Mouse (Mus musculus): ENCODE measurements around the gene Srd5a1. TPM values are rescaled to one million over a fixed set of nuclear protein-coding genes. Genes with fewer than 3 reads are reported as not detected.
"Not testable (repeated sequence)": the region's sequence is repeated elsewhere in the genome, so short reads cannot be mapped to it uniquely, and the experiment has no call there.

Srd5a1 gene
- total RNA-seq, 2 experiments from 2014 or later, result 0.86 to 1.9 TPM

DNA sequence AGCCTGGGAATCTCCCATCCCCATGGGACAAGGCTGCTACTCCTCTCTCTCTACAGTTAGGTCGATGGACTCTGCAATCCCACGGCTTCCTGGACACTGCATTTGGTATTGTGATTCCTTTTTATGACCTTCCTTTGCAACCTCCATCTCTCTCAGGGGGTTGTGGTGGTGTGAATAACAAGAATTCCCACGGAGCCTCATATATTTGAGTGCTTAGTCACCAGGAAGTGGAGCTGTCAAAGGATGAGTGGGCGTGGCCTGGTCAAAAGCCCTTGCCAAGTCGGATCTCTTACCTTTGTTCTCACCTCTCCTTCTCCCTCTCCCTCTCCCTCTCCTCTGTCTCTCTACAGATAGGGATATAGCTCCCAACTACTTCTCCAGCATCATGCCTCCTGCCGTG, 25.4 kb downstream of the Srd5a1 start:
- intact Hi-C loops (cut with DNase I; ENCODE audit: low total_unique reads), result no loop called here
- no peak for DNase-seq

DNA sequence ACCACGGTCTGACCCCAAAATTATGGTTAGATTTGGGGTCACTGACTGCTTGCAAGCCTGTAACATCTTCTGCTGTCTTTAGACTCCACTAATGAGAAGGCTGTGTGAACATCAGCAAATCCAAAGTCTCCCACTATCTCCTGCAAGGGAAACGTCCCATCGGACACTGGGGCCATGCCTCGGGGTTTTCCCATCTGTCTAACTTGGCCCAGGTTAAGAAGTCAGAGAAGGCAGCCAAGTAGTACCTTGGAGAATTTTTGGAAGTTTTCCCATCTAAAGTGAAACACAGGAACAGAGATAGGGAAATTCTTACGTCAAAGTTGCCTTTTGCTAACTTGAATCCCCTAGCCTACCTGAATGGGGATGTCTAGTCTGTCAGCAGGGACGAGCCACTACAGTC, 27.7 kb downstream of the Srd5a1 start:
- no peak for DNase-seq
- intact Hi-C loops (cut with DNase I; ENCODE audit: low total_unique reads), result no loop called here

DNA sequence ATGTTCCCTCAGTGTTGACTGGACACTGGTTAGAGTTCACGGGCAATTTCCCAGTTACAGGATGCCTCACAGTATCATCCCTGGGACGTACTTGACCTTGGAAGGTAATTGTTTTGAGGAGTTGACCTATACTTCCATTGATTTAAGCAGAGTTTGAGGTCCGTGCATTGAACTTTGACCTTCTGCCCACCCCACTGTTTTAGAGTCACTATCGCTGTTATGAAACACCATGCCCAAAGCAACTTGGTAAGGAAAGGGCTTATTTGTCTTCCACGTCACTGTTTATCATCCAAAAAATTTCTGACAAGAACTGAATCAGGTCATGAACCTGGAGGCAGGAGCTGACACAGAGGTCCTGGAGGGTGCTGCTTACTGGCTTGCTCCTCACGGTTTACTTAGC, 28.8 kb downstream of the Srd5a1 start:
- intact Hi-C loops (cut with DNase I; ENCODE audit: low total_unique reads), result no loop called here
- DNase-seq, result no peak

DNA sequence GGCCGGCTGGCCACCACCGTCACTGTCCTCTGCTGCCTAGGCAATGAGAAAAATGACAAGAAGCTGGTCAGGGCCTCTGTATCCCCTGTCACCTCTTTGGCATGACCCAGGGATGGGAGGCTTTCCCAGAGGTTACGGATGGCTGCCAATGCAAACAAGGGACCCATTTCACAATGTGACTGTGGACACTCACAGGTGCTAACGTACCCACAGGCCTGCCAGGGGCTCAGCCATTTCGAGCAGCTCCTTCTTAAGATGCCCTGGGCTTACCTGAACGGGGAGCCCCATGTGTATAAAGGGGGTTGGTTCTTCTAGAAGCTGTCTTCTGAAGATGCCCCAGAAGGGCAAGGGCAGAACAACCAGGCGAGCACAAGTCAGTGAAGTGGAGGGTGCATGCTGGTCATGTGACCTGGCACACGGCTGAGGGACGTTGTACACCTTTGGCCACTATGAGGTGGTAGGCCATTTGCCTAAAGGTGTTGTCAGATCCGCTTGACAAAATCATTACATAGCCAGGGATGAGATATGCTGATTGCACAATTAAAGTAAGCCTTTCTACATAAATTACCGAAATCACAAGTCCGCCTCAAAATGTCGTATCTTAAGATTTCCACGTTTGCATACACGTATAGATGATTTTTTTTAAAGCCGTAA, 33.9 kb downstream of the Srd5a1 start:
- DNase-seq, result no peak
- intact Hi-C loops (cut with DNase I; ENCODE audit: low total_unique reads), result no loop called here

DNA sequence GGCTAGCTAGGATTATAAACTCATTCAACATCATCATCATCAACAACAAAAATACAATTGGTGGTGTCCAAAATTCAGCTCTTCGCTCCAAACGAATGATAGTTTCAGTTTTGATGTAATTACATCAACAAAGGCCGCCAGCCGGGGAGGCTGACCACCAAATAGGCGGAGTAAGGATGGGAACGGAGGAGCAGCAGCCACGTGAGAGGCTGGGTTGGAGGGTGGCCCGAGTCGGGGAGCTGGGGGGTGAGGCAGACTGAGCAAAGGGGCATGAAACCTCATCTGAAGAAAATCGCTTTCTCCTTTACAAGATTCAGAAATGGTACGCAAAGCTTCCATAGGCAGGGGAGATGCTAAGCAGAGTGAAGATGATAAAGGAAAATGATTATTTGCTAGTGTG, 34.6 kb downstream of the Srd5a1 start:
- intact Hi-C loops (cut with DNase I; ENCODE audit: low total_unique reads), result no loop called here
- DNase-seq, result peak; percentile 23

DNA sequence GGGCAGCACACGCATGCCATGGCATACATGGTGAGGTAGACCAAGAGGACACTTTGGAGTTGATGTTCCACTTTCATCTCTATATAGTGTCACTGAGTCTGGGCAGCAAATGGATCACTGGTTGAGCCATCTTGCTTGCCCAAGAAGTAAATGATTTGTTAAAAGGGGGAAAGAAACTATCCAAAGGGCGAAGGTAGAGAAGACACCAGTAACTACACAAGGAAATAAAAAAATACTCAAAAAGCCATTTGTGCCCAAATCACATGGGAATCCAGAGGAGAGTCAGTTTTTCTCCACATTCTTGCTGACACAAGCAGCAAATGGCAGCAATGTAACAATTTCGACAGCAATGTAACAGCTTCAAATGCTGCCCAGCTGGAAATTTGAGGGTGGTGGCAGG, 38.6 kb downstream of the Srd5a1 start:
- intact Hi-C loops (cut with DNase I; ENCODE audit: low total_unique reads), result no loop called here
- DNase-seq, result no peak

DNA sequence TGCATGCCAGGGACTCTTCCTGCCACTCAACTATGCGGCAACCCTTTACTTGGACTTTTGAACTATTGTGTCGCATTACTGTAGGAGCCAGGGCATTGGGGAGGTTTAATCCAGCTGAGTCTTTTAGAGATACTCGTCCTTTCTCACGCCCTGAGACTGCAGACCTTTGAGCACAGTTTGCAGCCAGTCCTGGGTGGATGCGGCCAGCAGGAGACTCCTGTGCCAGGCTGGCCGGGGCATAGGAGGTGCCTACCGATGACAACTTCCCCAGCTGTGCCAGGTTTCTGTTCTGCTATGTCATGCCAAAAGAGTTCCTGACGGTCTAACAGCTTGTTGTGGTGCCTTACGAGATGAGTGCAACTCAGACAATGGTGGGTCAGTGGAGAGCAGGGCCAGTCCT, 42.0 kb downstream of the Srd5a1 start:
- DNase-seq, result no peak
- intact Hi-C loops (cut with DNase I; ENCODE audit: low total_unique reads), result no loop called here

DNA sequence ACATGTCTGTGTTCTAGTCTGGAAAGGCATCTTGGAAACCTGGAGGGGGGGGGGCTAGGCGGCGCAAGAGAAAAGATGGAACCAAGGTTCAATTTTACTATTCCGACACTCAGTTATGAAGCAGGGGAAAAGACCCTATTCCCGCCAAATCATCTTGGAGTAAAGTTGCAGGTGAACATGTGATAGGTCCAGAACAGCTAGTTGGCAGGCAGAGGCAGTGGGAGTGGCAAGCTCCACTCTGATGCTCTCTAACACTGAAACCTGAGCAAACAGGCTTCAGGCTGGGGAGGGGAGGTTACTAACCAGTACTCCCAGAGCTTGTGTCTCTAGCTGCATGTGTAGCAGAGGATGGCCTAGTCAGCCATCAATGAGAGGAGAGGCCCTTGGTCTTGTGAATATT, 45.8 kb downstream of the Srd5a1 start:
- intact Hi-C loops (cut with DNase I; ENCODE audit: low total_unique reads); DNase-seq: not testable (repeated sequence)

DNA sequence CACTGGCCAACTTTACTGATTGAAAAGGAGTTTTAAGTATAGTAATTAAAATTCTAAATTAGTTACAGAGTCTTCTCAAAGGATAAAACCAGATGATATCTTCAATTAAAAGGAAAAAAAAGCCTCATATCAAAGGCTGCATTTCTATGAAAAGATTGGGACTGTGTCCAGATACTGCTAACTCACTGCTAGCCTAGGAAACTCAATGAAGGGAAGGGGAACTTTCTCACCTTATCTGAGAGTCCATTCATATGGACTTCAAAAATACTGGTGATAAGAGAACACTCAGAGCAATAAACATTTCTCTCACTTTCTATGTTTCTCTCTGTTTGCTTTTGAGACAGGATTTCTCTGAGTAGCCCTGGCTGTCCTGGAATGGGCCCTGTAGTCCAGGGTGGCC, 46.7 kb downstream of the Srd5a1 start:
- DNase-seq, result no peak
- intact Hi-C loops (cut with DNase I; ENCODE audit: low total_unique reads), result no loop called here

DNA sequence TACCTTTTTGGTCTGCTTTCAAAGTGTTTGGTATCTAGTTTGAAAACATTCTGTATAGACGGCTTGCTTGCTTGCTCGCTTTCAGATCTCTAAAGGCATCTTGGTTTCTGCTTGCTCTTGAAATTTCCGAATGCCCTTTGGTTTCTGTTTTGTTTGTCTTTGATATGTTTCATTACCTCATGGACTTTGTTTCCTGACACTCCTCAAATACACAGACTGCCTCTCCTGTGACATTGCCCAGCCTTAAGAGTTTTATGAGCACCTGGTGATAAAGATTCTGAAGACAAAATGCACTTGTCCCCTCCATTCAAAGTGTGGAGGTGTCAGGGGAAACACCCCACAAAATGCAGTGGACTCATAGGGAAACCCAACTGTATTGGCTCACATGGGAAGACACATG, 47.3 kb downstream of the Srd5a1 start:
- intact Hi-C loops (cut with DNase I; ENCODE audit: low total_unique reads), result no loop called here
- no peak for DNase-seq

DNA sequence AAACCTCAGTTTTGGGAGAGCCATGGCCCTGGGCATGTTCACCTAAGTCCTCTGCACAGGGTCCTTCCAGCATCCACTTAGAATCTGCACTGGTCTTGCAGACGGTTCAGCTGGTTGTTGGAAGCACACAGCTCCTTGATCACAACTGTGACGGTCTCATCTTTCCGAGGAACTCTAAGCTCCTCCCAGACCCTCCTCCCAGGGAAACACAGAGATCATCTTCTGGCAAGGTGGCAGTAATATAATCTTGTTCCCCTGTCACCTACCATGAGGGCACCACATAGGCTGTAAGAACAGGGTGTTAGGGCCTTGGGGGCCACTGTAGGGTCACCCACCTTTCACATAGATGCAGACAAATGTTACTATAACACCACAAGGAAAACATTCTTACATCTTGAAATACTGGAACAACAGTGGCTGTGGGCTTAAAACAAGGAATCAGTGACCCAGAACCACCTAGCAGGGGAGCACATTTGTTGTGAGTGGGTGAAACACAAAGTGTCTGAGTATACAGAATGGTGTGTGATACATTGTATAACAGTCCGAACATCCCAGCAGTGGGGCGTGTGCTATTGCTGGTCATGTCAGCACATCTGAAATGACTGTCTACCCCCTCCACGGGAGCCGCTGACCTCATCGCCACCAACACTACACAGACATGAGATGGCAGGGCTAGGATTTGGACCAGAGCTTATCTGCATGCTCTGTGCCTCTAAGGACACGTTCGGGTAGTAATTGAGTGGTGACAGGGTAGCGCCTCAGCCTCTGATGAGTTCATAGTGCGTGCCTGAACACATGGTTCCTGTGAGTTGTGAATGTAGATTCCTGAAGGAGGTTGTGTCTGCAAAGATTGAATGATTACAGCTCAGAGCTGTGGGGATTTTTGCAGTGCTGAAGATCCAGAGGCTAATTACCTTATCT, 48.3 kb downstream of the Srd5a1 start:
- DNase-seq, result no peak
- intact Hi-C loops (cut with DNase I; ENCODE audit: low total_unique reads), result no loop called here

DNA sequence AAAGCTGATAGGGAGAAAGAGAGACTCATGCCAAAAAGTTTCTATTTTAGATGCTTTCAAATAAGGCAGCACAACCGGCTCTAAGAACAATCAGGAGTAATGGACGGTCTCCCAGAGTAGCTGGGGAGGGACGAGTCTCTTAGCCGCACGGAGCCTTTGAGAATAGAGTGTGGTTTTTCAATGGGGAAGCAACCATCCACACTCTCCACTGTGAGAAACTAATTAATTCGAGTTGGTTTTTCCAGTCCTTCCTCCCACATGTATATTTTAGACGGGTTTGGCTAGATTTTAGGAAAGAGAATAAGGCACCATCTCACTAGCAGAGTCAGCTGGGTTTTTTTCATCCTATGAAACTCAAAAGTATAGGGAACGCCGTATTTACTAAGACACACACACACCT, 49.2 kb downstream of the Srd5a1 start:
- DNase-seq, result no peak
- intact Hi-C loops (cut with DNase I; ENCODE audit: low total_unique reads), result no loop called here

DNA sequence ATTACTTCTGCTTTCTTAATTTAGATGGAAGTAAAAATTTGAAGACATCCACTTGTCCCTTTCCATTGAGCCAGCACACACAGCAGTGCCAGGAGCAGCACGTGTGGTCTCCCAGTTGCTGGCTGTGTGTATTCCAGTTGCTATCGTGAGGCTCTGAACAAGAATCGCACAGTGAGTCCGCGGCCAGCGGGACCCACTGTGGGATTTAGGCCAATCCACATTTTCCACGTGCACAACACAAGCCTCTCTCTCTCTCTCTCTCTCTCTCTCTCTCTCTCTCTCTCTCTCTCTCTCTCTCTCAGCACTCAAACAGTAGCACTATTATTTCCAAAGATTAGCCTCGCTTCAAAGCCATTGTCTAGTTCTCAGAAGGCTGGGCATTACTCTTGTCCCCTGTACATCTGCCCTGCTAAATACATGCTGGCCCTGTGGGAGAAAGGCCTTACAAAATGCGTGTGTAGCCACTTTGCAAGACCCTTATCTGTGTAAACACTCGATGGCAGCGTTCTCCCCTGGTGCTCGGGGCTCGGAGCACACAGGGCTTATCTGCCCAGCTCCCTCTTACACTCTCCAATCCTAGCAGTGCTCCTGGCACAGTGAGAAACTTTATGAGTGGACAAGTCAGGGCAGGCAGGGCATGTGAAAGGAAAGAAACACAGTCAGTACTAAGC, 51.8 kb downstream of the Srd5a1 start:
- DNase-seq, result no peak
- intact Hi-C loops (cut with DNase I; ENCODE audit: low total_unique reads), result no loop called here

DNA sequence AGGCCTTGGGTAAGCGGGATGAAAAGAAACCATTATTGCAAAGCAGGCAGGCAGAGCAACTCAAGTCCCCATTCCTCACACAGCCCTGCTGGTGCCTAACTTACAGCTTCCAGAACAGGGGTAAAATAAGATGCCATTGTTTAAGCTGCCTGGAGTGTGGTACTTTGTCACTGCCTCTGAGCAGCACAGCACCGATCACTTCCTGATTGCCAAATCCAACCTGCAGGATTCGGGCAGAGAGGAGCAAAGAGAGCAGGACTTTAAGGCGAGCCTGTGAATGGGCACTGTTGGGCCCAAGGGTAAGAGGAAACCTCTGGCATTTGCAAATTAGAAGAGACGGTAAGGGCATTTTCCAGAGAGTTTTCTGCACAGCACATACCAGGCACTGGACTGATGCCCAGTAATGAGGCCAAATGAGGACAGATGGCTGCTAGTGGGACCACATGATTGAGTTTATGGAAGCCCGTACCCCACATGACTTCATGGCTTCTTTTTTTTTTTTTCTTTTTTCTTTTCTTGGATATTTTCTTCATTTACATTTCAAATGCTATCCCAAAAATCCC, 53.1 kb downstream of the Srd5a1 start:
- DNase-seq, result peak; percentile 35
- intact Hi-C loops (cut with DNase I; ENCODE audit: low total_unique reads), result no loop called here

DNA sequence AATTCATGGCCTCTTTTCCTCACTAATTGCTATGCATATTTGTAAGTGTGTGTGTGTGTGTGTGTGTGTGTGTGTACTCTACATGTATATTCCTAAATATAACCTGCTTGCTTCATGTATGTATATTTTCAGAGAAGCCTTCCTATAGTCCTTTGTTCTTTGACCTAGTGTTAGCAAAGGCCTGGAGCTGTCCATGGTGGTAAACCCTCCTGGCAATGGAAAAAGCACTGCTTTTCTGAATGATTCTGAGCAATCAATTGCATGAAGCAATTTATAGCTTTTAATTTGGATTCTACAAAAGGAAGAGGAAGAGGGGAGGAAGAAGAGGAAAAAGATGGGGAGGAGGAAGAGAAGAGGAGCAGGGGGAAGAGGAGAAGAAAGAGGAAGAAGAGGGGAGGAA, 54.5 kb downstream of the Srd5a1 start:
- intact Hi-C loops (cut with DNase I; ENCODE audit: low total_unique reads), result no loop called here
- DNase-seq, result no peak

DNA sequence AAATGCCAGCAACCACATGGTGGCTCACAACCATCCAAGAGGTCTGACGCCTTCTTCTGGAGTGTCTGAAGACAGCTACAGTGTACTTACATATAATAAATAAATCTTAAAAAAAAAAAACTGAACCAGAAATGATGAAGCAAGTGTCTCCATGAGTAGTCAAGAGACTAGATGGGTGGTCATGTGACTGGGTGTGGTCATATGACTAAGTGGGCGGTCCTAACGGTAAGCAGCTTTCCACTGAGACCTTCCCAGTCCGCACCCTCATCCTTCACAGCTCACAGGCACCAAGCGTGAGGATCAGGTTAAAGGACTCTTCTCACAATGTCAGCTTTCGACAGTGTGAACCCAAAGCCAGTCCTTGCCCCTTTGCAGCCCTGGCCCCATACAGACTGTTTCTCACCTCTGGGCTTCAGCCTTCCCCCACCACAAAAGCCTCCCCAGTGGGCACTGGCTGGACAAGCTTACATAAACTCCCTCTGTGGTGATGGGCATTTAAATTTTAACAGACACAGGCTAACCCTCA, 55.2 kb downstream of the Srd5a1 start:
- intact Hi-C loops (cut with DNase I; ENCODE audit: low total_unique reads), result no loop called here
- DNase-seq, result no peak

DNA sequence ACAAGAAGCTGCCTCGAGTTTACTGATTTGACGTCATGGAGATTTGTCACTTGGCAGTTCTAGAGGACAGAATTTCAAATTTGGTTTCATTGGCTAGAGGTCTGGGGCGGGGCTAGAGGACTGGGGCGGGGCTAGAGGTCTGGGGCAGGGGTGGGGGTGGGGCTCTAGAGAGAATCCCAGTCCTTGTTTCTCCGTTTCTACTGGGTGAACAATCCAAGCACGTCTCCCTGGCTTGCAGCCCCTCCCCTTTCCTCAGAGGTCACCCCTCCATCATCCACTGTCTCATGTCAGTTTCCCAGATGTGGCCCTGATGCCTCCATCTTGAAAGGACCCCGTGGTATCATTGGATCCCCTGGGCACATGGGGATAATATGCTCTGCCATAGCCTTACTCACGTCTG, 56.2 kb downstream of the Srd5a1 start:
- no peak for DNase-seq
- intact Hi-C loops (cut with DNase I; ENCODE audit: low total_unique reads), result no loop called here

DNA sequence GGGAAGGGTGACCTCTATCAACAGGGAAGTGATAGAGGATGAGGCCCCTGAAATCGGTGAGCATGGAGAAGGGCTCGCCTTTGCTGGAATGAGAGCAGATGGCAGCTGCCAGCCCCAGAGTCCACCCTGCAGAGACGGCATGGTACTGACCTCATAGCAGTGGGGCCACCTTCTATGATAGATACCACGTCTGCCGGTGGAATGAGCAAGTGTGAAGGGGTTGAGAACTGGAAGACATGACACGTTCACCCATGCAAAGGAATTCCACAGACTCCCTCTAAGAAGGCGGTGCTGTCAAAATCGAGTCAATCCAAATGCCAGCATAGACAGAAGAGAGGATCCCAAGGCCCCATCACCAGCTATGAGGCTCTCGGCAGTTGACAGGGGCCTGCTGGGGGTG, 57.0 kb downstream of the Srd5a1 start:
- DNase-seq, result no peak
- intact Hi-C loops (cut with DNase I; ENCODE audit: low total_unique reads), result loop anchor here (5.0 kb wide), 2 partner anchors 53 to 103 kb away; no protein-coding TSS in a partner anchor

DNA sequence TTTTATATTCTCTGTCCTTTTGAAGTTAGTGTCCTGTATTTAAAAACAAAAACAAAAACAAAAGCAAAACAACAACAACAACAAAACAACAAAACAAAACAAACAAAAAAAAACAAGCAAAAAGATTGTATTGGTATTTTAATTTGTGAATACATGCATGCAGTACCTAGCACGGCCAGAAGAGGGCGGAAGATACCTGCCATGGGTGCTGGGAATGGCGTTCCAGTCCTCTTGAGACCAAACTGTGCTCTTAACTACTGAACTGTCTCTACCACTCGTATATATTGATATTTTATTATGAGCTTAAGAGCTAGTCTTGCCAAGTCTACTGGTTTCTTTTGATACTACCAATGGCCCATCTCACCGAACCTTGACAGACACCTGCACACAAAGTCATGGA, 58.2 kb downstream of the Srd5a1 start:
- intact Hi-C loops (cut with DNase I; ENCODE audit: low total_unique reads), result loop anchor here (5.0 kb wide), 2 partner anchors 54 to 104 kb away; no protein-coding TSS in a partner anchor
- DNase-seq, result no peak

DNA sequence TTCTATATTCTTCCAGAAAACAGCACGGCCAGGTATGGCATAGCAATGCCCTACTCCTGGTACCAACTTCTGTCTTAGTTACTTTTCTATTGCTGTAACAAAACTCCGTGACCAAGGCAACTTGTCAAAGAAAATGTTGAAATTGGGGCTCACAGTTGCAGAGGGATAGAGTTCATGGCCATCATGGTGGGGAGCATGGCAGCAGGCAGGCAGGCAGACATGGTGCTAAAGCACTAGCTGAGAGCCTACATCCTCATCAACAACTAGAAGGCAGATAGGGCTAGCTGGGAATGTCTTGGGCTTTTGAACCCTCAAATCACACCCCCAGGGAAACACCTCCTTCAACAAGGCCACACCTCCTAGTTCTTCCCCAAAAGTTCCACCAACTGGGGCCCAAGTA, 60.4 kb downstream of the Srd5a1 start:
- no peak for DNase-seq
- intact Hi-C loops (cut with DNase I; ENCODE audit: low total_unique reads), result loop anchor here (2.0 to 5.0 kb wide), 3 partner anchors 42 to 106 kb away; no protein-coding TSS in a partner anchor

Measured in gastrocnemius, postnatal 14 days (tissue).